Mouse (Mus musculus) forebrain, embryonic 12.5 days (tissue): ENCODE data around the gene Adgra3. TPM values are rescaled to one million over a fixed set of nuclear protein-coding genes. Genes with fewer than 3 reads are reported as not detected.

Source experiments
- ATAC-seq: fragments of 200-750 bp; cut with Nextera tagmentation; 2 replicates; pipeline ENCODE4 v1.8.0; 2017; ENCODE audit warnings: moderate TSS enrichment; ENCODE audit not compliant: low FRiP score
- H3K27ac ChIP-seq: fragments of 300-500 bp; sonication (generic); 2 replicates; pipeline ENCODE4 v1.5.1; 2016; ENCODE audit warnings: mild to moderate bottlenecking
- H3K27me3 ChIP-seq: fragments of 300-500 bp; sonication (generic); 2 replicates; pipeline ENCODE4 v1.6.1; 2016; ENCODE audit warnings: mild to moderate bottlenecking
- H3K36me3 ChIP-seq: fragments of 300-500 bp; sonication (generic); replicated peaks from 2 replicates; pipeline ENCODE4 v1.6.1; 2016; ENCODE audit warnings: mild to moderate bottlenecking
- H3K4me1 ChIP-seq: fragments of 300-500 bp; sonication (generic); 2 replicates; pipeline ENCODE4 v1.6.1; 2016
- H3K4me2 ChIP-seq: fragments of 300-500 bp; sonication (generic); 2 replicates; pipeline ENCODE4 v1.6.1; 2016; ENCODE audit warnings: mild to moderate bottlenecking, moderate library complexity
- H3K4me3 ChIP-seq: fragments of 300-500 bp; sonication (generic); replicated peaks from 2 replicates; pipeline ENCODE4 v1.5.1; 2016; ENCODE audit warnings: mild to moderate bottlenecking
- H3K9ac ChIP-seq: fragments of 300-500 bp; sonication (generic); 2 replicates; pipeline ENCODE4 v1.6.1; 2016; ENCODE audit warnings: mild to moderate bottlenecking
- H3K9me3 ChIP-seq: fragments of 300-500 bp; sonication (generic); 2 replicates; pipeline ENCODE4 v1.6.1; 2016
- WGBS: fragments of 180-500 bp; shearing (Covaris S2); methylation state at CpG from one replicate; pipeline ENCODE4 v1.1.7; 2016; 5-methylcytosine and 5-hydroxymethylcytosine counted together
- polyA plus RNA-seq: library from polyadenylated mRNA; unstranded; fragments of >200 nt; fragmentation: Nextera tagmentation; extraction: Ambion mirVana; gene quantifications from 2 replicates; pipeline ENCODE4 v1.2.1, GENCODE M21; 2016

Gene Adgra3
- polyA plus RNA-seq, 1 experiment from 2014 or later = 48.2 TPM

DNA sequence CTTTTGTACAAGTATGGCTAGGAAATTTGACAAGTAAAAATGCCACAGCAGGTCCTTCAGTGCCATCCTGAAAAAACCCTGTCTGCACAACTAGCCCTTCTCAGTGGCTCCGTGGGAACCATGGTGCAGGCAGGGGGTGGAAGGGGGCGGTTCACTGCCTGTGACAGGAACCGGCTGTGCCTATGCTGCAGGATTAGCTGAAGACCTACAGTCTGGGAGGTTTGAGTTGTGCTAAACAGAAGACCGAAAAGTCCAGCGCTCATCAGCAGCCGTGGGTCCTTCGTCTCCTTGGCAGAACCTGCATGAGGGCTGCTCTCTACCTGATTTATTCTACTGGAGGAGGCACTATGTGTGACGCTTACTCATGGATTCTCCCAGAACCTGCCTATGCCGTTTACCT, 59.0 kb downstream of the Adgra3 start:
- no peaks in the 10 kb centered on the region for H3K27me3 ChIP-seq
- H3K9ac ChIP-seq = no peak overlapping the region
- no peak overlapping the region for H3K4me2 ChIP-seq
- H3K4me3 ChIP-seq = no peak overlapping the region
- 69% methylated on average over 9 of the region's 9 CpGs for WGBS
- H3K36me3 ChIP-seq = peaks cover 13% of the 10 kb centered on the region
- H3K27ac ChIP-seq = no peak overlapping the region
- H3K4me1 ChIP-seq = peaks cover 14% of the 10 kb centered on the region; the same call in 1 of the 2 replicates
- no peaks in the 10 kb centered on the region for H3K9me3 ChIP-seq
- ATAC-seq = no peak

DNA sequence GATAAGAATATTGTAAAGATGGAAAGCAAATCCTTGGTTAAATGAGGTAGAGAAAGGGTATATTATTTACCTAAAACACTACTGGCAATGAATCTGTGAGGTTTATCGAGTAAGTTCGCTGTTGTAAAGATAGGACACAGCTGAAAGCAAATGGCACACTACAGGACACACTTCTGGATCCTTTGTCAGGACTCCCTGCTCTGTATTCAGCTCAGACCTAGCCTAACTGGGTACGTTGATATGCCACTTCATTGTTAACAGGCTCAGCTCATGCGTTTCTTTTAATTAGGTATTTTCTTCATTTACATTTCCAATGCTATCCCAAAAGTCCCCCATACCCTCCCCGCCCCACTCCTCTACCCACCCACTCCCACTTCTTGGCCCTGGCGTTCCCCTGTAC, 61.8 kb downstream of the Adgra3 start:
- Histone ChIP-seq H3K9me3 (no peaks in the 10 kb centered on the region), H3K27ac (peak overlapping the region; percentile 44; the same call in 1 of the 2 replicates), H3K27me3 (no peaks in the 10 kb centered on the region), H3K4me1 (peaks cover 14% of the 10 kb centered on the region; the same call in 1 of the 2 replicates), H3K36me3 (peaks cover 11% of the 10 kb centered on the region), H3K4me2 (no peak overlapping the region), H3K9ac (no peak overlapping the region), H3K4me3 (no peak overlapping the region)
- peak; percentile 44; the same call in 1 of the 2 replicates for ATAC-seq
- WGBS = 57% methylated on average over 6 of the region's 6 CpGs

DNA sequence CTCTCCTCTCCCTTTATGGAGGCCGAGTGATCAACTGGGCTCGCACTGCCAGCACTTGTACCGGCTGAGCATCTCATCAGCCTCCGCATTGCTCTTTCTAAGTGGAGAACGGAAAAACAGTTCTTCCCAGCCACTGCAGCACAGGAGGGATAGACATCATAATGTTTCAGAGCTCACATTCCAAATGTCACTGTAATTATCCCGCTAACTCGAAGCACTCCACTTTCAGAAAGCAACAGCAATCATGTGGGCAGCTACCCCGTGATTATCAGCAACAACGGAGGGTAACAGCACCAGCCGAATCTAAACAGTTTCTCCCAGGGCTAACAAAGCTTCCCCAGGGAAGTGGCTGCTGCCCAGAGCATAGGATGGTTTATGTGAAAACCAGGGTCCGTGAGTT, 62.3 kb downstream of the Adgra3 start:
- peak; percentile 61 for ATAC-seq
- Histone ChIP-seq H3K9ac (no peak overlapping the region), H3K27ac (peak overlapping the region; percentile 44; the same call in 1 of the 2 replicates), H3K36me3 (peaks cover 11% of the 10 kb centered on the region), H3K4me2 (no peak overlapping the region), H3K4me3 (no peak overlapping the region), H3K9me3 (no peaks in the 10 kb centered on the region), H3K4me1 (peaks cover 14% of the 10 kb centered on the region; the same call in 1 of the 2 replicates), H3K27me3 (no peaks in the 10 kb centered on the region)
- 69% methylated on average over 11 of the region's 11 CpGs for WGBS

DNA sequence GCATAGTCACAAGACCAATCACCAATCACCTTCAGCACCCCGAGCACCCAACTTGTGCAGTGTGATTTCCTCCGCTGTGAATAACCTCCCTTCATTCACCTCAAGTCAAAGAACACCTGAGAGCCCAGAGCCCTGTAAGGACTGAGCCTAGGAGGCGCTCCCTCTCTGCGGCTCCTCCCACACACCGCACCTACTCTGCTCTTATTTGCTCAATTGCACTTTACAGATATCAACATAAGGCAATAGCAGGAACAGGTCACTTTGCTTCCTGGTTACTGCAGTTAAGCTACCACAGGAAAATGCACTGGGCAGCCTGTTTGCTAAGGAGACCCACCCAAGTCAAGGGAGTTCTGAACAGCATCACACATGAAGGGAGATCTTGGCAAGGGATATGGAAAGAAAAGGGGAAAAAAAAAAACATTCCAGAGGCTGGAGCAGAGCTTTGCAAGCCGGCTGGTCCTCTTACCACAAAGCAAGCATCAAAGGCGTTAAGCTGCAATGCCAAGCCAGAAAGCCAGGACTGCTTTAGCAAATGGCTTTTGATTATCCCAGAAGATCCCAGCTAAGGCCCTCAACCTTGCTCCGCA, 68.0 kb downstream of the Adgra3 start:
- 91% methylated on average over 8 of the region's 8 CpGs for WGBS
- peaks cover 18% of the 10 kb centered on the region for H3K36me3 ChIP-seq
- no peak for ATAC-seq

DNA sequence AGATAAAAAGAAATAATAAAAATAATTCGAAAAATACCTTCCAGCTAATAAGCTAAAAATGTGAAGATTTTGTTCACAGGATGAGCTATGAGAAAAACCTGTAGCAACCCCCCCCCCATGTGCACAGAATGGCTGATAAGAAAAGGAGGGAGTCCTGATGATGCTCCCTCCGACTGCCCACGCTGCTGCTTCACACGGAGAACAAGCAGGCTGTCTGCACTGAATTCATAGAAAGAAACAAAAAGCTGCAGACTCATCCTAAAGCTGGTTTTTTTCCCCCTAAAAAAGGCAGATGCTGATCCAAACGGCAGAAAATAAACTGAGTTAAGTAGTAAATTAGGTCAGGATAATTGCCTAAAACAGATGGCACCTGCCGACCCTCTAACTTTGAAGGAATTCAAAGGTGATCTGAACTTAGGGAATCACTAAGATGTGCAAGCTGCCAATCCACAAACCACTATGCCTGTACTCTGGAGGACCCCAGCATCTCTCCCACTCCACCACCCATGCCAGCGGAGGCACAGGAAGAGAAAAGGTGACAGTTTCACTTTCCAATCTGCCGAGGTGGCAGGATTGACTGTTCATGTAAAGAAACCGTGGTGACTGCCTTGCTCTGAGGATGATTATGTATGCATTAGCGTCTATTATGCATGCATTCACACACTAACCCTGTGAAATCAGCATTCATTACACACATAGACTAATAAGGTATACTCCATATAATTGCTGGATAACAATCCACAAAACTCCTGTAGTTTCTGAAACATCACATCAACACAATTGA, 70.6 kb downstream of the Adgra3 start:
- Histone ChIP-seq H3K4me3 (no peak overlapping the region), H3K9ac (no peak overlapping the region), H3K4me1 (peaks cover 13% of the 10 kb centered on the region), H3K27me3 (no peaks in the 10 kb centered on the region), H3K36me3 (peaks cover 34% of the 10 kb centered on the region), H3K27ac (no peak overlapping the region; the same call in 1 of the 2 replicates), H3K9me3 (no peaks in the 10 kb centered on the region), H3K4me2 (no peak overlapping the region)
- ATAC-seq = peak; percentile 57; the same call in 1 of the 2 replicates
- 63% methylated on average over 10 of the region's 10 CpGs for WGBS

More for the DNA sequence above, 68.0 kb downstream of the Adgra3 start:
- H3K27me3 ChIP-seq = no peaks in the 10 kb centered on the region
- no peak overlapping the region for H3K9ac ChIP-seq
- peaks cover 16% of the 10 kb centered on the region for H3K4me1 ChIP-seq
- H3K4me3 ChIP-seq = no peak overlapping the region
- no peaks in the 10 kb centered on the region for H3K9me3 ChIP-seq
- no peak overlapping the region for H3K4me2 ChIP-seq
- no peak overlapping the region for H3K27ac ChIP-seq

DNA sequence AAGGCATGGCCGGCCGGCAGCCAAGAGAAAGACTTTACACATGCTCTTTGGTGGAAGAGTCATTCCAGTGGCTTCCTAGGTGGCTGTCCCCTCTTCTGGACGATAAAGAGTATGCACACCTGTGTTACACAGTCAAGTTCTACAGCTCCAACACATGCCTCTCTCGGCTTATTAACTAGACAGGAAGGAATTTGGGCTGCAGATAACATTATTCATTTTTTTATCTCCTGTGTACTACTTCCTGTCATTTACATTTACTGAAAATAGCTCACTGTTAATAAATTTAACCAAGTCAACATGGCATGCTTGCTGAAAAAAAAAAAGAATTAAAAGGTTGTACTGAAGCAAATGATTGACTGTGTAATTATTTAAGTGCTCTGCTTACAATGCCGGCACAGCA, 78.1 kb downstream of the Adgra3 start:
- WGBS = 82% methylated on average over 5 of the region's 5 CpGs
- no peak overlapping the region for H3K4me3 ChIP-seq
- H3K27me3 ChIP-seq = no peaks in the 10 kb centered on the region
- no peak overlapping the region for H3K27ac ChIP-seq
- peaks cover 26% of the 10 kb centered on the region for H3K36me3 ChIP-seq
- ATAC-seq = no peak
- no peaks in the 10 kb centered on the region for H3K4me1 ChIP-seq
- H3K9me3 ChIP-seq = no peaks in the 10 kb centered on the region
- H3K4me2 ChIP-seq = no peak overlapping the region
- H3K9ac ChIP-seq = no peak overlapping the region

DNA sequence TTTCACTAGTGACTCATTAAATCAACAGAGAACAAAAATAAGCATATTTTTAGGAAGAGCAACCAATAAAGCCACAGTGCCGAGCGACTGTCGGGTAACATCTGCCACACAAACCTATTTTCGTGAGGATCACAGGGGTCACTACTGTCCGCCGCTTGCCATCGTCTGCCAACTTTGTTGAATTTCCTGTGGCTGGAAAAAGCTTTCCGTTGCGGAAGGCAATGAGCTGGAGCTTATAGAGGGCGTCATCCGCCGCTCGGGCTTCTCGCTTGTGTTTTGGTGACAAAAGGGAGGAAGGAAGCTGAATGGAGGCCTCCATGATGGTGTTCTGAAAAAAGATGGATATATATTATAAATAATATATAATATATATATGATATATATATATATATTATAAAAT, 79.6 kb downstream of the Adgra3 start:
- no peaks in the 10 kb centered on the region for H3K9me3 ChIP-seq
- H3K9ac ChIP-seq = no peak overlapping the region
- H3K27ac ChIP-seq = no peak overlapping the region
- H3K36me3 ChIP-seq = peaks cover 27% of the 10 kb centered on the region
- H3K4me2 ChIP-seq = no peak overlapping the region
- 92% methylated on average over 14 of the region's 14 CpGs for WGBS
- H3K4me3 ChIP-seq = no peak overlapping the region
- no peaks in the 10 kb centered on the region for H3K27me3 ChIP-seq
- ATAC-seq = no peak
- no peaks in the 10 kb centered on the region for H3K4me1 ChIP-seq

DNA sequence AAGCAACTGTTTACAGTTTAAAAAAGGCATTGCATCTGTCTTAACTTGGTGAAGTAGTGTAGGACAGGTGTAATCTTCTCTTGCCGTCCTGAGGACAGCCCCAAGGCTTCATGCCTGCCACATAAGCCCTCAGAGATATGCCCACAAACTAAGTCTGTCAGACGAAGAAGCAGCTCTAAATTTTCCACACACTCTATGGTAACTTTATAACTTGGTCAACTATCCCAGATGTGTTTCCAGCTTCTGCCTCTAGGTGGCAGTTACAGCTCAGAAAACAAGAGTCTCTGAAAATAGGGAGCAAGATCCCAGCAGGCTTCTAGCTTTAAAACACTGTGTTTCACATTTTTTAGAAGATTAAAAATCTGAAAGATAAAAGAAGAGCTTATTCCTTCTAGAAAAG, 82.8 kb downstream of the Adgra3 start:
- Histone ChIP-seq H3K4me3 (no peak overlapping the region), H3K4me1 (no peaks in the 10 kb centered on the region), H3K9ac (no peak overlapping the region), H3K4me2 (no peak overlapping the region), H3K27ac (no peak overlapping the region), H3K36me3 (peaks cover 26% of the 10 kb centered on the region), H3K27me3 (no peaks in the 10 kb centered on the region), H3K9me3 (no peaks in the 10 kb centered on the region)
- ATAC-seq = peak; percentile 47; the same call in 1 of the 2 replicates
- WGBS = 66% methylated on average over 2 of the region's 2 CpGs

DNA sequence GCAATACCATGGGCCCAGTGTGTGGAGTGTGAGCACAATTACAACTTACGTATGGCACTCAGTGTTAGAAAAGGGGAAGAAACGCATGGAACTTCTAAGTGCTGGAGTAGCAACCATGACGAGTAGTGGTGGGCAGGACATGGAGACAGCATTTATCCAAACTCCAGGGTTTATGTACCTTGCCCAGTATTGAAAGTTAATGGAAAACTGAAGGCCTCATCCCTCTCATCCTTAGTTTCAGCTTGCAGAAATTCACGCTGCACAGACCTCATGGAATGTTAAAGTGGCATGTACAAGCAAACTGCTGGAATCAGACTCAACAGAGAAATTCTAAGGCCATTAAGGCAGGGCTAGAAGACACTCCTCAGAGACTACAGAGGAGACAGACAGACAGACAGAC, 84.6 kb downstream of the Adgra3 start:
- Histone ChIP-seq H3K4me2 (no peak overlapping the region), H3K9ac (no peak overlapping the region), H3K9me3 (no peaks in the 10 kb centered on the region), H3K27me3 (no peaks in the 10 kb centered on the region), H3K27ac (no peak overlapping the region), H3K4me3 (no peak overlapping the region), H3K36me3 (peaks cover 41% of the 10 kb centered on the region), H3K4me1 (no peaks in the 10 kb centered on the region)
- 95% methylated on average over 4 of the region's 4 CpGs for WGBS
- no peak for ATAC-seq

DNA sequence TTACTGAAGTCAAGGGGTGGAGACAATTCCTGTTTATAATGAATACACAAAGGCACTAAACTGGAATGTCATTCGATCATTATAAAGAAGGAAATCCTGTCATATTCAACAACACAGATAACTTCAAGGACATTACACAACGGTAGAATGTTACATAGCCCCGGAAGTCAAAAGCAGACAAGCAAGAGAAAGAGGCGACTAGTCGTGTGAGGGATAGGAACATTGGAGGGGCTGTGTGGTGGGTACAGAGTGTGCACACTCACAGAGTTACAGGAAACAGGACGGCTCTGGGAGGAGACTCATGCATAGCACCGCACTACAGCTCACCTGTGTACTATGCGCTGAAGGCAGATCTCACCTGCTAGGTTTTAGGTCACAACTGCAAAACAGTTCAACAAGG, 89.1 kb downstream of the Adgra3 start:
- Histone ChIP-seq H3K9me3 (no peaks in the 10 kb centered on the region), H3K27me3 (no peaks in the 10 kb centered on the region), H3K9ac (no peak overlapping the region), H3K4me2 (no peak overlapping the region), H3K4me3 (no peak overlapping the region), H3K4me1 (no peaks in the 10 kb centered on the region), H3K36me3 (peaks cover 56% of the 10 kb centered on the region), H3K27ac (no peak overlapping the region)
- 91% methylated on average over 8 of the region's 8 CpGs for WGBS
- ATAC-seq = no peak

DNA sequence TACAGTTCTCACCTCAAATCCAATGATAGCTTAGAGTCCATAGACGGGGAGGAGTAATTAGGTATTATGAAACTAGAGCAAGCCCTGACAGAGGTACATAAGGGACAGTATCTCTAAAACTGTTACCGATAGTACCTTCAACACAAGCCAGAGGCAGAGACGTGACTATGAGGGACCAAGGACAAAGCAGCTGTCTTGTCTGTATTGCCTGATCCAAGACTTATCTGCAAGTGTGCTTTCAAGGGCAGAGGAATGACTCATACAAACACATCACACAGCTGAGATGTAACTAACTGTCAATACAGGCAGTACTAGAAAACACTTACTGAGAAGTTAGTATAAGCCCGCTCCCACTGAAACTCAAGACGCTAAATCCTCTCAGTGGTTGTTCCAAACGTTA, 91.1 kb downstream of the Adgra3 start:
- Histone ChIP-seq H3K27me3 (no peaks in the 10 kb centered on the region), H3K4me2 (no peak overlapping the region), H3K27ac (no peak overlapping the region), H3K9ac (no peak overlapping the region), H3K9me3 (no peaks in the 10 kb centered on the region), H3K4me3 (no peak overlapping the region), H3K4me1 (no peaks in the 10 kb centered on the region), H3K36me3 (peaks cover 68% of the 10 kb centered on the region)
- ATAC-seq = no peak
- 93% methylated on average over 6 of the region's 6 CpGs for WGBS

DNA sequence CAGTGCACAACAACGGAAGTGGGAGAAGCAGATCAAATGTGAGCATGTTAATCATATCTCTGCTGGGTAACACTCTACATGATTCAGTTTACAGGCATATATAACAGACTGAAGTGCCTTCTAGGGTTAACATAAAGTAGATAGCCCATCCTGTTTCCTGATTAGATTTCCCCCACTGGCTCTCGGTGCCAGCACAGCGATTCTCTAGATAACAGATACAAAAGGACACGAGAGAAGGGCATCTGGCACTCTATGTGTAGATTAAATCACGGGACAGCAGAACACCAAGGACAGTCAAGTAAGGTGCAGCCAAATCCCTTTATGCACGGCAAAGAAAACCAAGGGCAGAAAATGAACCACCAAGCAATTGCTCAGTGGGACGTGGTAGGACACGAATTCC, 93.0 kb downstream of the Adgra3 start:
- peaks cover 75% of the 10 kb centered on the region for H3K36me3 ChIP-seq
- H3K9me3 ChIP-seq = no peaks in the 10 kb centered on the region
- WGBS = 93% methylated on average over 8 of the region's 8 CpGs
- no peaks in the 10 kb centered on the region for H3K27me3 ChIP-seq
- no peaks in the 10 kb centered on the region for H3K4me1 ChIP-seq
- no peak overlapping the region for H3K27ac ChIP-seq
- ATAC-seq = no peak
- no peak overlapping the region for H3K4me3 ChIP-seq
- H3K4me2 ChIP-seq = no peak overlapping the region
- no peak overlapping the region for H3K9ac ChIP-seq
